Mouse (Mus musculus): ENCODE data around the gene Pef1.

DNA sequence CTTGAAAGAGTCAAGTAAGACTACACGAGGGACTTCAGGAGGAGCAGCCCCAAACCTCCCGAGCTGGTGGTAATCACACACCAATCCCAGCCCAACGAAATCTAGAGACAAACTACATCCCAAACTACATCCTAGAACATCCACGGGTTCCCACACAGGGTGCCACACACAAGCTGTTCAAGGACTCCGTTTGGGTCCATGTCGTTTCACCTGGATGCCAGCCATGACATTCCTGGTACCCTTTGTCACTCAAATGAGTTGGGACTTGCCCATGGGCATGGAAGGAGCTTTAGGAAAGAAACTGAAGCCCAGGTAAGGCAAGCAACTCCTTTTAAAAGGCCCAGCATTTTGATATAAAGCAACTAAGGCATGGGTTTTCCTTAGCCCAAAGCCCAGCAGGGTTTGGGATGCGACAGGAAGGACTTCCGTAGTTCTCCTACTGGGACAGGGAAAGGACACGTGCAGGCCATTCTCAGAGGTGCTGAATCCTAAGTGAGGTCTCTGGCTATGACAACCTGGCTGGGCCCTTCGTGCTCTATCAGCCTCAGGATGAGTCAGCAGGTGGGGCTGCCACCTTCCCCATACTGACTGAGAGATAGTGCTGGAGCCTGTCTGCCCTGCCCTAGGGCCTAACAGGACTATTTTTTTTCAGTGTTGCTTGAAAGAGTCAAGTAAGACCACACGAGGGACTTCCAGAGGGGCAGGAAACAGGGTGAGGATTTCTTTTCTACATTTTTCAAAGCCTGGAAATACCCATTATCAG is 70.9 kb downstream of the Pef1 start:
- TF ChIP-seq CTCF (IDR thresholded peaks at IDR 0.05; ENCODE audit: low read depth, low read length) (no peak), POLR2A (IDR thresholded peaks at IDR 0.05; ENCODE audit: insufficient read depth, low read length) (no peak)

All from ES-Bruce4 (cell line).